Mouse (Mus musculus): ENCODE measurements around the gene Sox12.
"Not testable (repeated sequence)": the region's sequence is repeated elsewhere in the genome, so short reads cannot be mapped to it uniquely, and the experiment has no call there.

The Sox12 gene

GRCm38 (mm10) chr2:152399122-152399542 lies 1.3 kb upstream of the Sox12 start:
- peak in 1 of 2 experiments; percentile 66 for DNase-seq

DNA sequence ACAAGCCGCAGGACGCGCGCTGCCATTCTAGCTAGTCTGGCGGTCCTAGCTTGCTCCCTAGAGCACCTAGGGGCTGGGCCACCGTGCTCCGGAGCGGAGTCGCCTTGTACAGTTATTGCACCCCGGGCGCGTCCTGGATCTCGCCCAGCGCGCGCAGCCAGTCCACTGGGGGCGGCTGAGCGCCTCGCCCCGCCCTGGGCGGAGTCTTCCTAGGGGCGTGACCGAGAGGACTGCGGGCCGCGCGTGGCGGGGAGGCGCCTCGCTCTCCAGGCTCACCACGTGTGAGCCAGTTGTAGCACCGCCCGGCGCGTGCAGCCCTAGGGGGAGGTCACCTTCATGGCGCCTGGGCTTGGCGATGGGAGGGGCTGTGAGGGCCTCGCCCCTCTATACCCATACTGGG lies 828 bp upstream of the Sox12 start:
- DNase-seq, result peak; percentile 93 to 94

DNA sequence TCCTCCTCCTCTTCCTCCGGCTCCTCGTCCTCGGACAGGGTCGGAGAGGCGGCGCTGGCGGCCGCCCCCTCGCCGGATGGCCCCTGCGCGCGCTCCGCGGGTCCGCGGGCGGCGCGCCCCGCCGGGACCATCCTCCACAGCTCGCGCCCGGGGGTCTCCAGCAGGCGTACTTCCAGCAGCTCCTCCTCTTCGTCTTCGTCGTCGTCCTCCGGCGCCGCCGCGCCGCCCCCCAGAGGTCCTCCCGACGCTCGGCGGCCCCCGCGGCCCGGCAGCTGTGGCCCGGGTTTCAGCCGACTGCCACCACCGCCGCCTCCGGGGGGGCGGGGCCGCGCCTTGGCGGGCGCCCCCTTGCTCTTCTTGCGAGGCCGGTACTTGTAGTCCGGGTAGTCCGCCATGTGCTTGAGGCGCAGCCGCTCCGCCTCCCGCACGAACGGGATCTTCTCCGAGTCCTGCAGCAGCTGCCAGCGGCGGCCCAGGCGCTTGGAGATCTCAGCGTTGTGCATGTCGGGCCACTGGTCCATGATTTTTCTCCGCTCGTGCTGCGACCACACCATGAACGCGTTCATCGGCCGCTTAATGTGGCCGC lies 766 bp downstream of the Sox12 start:
- peak; percentile 84 to 85 for DNase-seq

DNA sequence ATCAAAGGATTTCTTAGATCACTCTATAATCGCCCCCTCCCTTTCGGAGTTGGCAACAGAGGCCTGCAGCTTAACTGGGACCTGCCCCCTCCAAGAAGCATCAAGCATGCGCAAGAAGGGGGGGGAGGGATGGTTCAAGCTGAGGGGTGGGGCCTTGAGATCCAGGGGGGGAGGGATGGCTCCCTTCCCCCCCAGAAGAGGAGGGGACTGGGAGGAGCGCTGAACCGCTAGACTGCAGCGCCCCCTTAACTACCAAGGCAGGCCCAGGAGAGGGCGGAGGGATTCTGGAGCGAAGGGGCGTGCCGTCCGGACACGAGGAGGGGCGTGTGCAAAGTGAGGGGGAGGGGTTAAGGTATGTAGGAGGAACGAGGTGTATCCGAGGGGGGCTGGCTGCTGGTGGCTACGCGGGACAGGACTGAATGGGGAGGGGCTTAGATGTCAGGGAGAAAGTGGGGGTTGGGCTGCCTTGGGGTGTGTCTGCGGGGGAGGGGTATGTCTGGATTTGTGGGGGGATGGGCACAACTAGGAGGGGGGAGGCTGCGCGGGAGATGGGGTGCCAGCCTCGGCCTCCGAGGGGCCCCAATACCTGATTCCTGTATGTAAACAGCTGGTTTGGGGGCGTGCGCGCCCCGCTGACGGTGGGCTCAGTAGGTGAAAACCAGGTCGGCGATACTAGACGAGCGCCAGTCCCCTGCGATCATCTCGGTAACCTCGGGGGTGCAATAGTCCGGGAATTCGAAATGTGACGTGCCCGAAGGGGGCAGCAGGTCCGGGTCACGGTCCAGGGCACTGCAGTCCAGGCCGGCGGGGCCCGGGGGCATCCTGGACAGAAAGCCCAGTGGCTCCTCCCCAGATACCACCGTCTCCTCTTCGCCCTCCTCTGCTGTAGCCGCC lies 1.5 kb downstream of the Sox12 start:
- peak; percentile 87 to 91 for DNase-seq

DNA sequence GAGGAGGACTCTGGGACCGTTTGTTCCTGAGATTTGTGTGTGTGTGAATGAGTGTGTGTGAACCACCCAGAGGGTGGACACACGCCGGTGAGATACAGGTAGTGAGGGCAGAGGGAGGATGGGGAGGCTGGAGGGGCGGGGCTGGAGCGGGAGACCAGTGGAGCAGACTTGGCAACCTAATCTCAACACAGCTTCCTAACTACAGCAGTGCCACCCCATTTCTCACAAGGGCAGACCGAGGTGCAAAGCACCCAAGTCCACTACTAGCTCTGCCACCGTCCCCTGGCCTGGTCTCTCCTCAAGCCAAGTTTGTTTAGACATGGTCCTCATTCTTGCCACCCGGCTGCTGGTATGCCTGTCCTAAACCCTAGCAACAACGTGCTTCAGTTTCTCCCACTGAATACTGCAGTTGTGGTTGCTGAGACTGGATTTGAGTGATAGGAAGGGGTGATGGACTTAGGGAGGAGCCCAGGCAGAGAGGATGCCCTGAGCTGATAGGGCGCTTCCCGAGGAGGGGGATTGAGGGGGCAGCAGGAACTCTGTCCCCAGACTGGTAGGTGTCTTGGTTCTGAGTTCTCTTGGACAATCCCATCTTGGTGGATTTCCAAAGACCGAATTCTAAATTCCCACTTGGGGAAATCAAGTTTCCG lies 2.5 kb downstream of the Sox12 start:
- DNase-seq, result peak; percentile 44 to 54

- no peak for DNase-seq
These were observed 4.4 kb downstream of the Sox12 start for GRCm38 (mm10) chr2:152393225-152394017.

DNA sequence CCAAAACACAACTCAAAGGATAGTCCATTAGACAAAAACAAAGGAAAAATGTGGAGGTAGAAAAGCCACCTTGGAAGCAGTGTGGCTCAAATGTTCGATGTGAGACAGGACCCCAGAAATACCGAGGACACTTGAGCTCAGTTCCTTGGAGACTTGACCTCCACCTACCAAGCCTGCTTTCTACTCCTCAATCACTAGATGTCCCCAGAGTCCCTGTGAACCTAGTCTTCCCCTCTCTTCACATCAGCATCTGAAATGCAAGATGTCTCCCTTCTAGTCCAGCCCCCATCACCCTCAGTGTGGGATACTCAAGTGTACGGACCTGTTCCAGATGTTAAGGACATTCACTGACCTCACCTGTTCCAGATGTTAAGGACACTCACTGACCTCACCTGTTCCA lies 5.1 kb downstream of the Sox12 start:
- DNase-seq, result peak; percentile 61 to 69

GRCm38 (mm10) chr2:152384191-152384590 lies 13.7 kb downstream of the Sox12 start:
- no peak for DNase-seq

GRCm38 (mm10) chr2:152376345-152376741 lies 21.5 kb downstream of the Sox12 start, which contains the start of gene Nrsn2:
Gene Nrsn2, minus strand, starts transcription at chr2:152376638.
- DNase-seq, result peak in 1 of 2 experiments; percentile 57

- peak; percentile 67 to 77 for DNase-seq
These were observed 22.1 kb downstream of the Sox12 start for GRCm38 (mm10) chr2:152375652-152376344.

DNA sequence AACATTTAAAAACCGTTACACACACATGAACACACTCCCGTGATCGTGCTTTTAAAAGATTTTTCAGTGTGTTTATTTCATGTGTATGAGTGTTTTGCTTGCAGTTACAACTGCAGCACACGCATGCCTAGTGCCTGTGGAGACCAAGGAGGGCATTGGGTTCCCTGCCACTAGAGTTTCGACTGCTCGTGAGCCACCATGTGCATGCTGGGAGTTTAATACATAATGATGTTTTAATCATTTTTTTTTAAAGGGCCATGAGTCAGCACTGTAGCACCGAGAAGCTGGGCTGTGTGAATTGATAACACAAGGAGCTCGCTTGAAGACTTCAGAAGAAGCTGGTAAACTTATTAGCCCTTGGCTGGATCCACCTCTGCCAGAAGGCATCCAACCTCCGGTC lies 24.3 kb downstream of the Sox12 start:
- DNase-seq, result no peak

DNA sequence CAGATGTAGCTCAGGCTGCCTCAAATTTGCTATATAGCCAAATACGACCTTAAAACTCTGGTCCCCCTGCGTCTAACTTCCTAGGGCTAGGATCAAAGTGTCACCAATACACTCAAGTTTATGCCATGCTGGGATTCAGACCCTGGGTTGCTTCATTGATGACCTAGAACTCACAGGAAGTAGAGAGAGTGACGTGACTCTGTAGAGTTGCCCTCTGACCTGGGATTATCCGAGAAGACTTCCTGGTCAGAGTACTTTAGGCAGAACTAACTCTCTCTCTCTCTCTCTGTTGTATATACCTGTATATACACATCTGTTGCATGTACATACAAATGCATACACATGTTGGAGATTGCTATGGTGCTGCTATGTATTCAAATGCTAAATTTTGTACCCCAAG lies 25.2 kb downstream of the Sox12 start:
- no peak for DNase-seq

DNA sequence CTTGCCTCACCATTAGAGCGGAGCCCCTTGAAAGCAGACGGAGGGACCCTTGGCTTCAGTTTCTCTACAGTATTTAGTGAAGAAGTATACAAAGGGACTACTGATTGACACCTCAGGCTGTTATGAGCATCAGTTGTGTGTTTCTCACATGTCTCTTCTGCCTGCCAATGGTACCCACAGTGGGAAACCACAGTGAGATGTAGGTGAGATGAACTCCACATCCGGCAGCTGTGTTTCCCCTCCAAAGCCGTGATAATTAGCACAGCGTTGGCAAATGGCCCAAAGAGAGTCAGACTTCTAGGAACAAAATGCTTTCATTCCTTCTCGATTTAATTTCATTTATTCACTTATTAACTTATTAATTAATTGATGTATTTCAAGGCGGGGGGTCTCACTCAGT lies 25.8 kb downstream of the Sox12 start:
- no peak for DNase-seq

DNA sequence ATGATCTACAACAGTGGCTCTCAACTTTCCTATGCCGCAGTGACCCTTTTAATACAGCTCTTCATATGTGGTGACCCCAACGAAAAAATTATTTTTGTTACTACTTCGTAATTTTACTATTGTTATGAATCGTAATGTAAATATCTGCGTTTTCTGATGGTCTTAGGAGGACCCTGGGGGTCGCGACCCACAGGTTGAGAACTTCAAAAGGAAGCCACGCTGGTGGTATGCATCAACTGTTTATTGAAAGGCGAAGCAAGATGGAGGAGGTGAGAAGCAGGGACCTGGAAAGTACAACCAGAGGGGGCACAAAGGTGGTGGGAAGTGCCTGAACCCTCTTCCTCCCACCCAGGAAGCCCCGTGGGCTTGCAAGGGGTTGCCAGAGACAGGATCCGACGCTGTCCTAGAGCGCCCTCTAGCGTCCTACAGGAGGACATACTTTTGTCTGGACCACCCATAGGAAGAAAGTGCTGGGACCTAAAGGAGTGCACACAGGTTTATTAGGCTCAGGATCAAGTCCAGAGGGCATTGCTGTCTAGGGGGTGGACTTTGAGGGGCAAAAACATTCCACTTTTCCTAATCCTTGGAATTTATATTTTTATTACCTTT lies 29.2 kb downstream of the Sox12 start:
- peak; percentile 78 to 81 for DNase-seq

DNA sequence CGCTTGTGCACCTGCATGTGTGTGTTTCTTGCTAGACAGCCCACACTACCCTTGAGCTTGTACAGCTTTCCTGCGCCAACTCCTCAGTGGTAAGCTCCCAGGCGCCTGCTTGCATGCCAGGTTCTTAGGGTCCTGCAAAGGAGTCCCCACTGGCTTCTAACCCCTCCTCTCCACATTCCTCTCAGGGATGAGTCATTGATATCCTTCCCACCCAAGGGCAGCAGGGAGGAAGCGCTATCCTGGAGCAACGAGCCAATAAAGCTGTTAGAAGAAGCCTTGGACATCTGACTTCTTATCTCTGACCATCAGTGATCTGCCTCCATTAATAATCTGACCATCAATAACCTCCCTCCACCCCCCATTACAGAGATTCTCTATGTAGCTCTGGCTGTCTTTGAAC lies 29.9 kb downstream of the Sox12 start:
- DNase-seq, result no peak

DNA sequence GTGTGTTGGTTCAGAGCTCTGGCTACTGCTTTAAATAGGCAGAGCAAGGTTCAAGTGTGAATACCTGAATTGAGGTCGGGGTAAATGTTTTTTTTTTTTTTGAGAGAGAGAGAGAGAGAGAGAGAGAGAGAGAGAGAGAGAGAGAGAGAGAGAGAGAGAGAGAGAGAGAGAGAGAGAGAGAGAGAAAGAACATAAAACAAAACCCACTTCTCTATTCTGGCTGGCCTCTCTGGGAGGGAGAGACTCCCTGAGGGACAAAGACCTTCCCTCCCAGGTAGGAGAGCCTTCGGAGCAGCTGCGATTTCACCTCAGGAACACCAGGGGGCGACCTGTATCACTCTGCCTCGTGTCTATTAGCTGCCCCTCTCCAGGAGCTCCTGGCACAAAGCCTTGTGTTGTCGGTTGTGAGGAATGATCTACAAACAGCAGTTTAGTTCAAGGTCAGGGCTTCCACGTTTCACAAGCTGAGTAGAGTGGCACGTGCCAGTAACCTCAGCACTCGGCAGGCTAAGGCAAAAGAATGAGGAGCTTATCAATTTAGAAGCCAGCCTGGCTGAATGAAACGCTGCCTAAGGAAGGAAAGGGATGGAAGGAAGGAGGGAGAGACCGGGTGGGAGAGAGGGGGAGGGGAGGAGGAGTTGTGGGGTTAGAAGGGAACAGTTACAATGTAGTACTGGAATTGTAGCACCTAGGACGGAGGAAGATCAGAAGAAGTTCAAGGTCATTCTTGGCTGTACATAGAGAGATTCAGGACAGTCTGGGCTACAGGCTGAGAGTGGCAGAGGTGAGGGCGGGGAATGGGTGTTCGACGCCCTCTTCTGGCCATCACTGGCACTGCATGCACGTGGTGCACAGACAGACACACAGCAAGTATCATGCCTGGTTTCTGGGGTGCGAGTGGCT lies 34.4 kb downstream of the Sox12 start:
- DNase-seq, result peak; percentile 85 to 90

- no peak for DNase-seq
These were observed 36.7 kb downstream of the Sox12 start for GRCm38 (mm10) chr2:152361193-152361592.

- DNase-seq, result no peak
These were observed 37.5 kb downstream of the Sox12 start for GRCm38 (mm10) chr2:152360271-152360775.

GRCm38 (mm10) chr2:152359616-152360015 lies 38.2 kb downstream of the Sox12 start:
- DNase-seq, result no peak

DNA sequence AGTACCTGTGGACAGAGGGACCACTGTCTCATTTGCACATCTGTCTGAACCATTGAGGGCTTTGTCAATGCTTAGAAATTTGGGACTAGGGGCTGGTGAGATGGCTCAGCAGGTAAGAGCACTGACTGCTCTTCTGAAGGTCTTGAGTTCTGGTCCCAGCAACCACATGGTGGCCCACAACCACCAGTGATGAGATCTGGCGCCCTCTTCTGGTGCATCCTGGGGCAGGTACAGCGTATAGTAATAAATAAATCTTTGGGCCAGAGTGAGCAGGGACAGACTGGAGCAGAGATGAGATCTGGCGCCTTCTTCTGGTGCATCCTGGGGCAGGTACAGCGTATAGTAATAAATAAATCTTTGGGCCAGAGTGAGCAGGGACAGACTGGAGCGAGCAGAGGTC lies 38.9 kb downstream of the Sox12 start:
- not testable (repeated sequence) for DNase-seq
